Mouse (Mus musculus) layer of hippocampus, postnatal 10 days (tissue): ENCODE data around the gene Zc3h12c. TPM values are rescaled to one million over a fixed set of nuclear protein-coding genes. Genes with fewer than 3 reads are reported as not detected.

Experiments
- DNase-seq, 2 experiments: peaks; one replicate each; pipeline ENCODE4 v3.0.0; 2021; ENCODE audit warnings: low spot score in 2 of 2
- long read RNA-seq: library from polyadenylated mRNA; stranded (forward); transcript quantifications from one replicate; pipeline ENCODE4 v2.0.0, GENCODE M21; 2023
- total RNA-seq, 2 experiments: library from RNA; stranded (reverse); gene quantifications; 2 replicates each; pipeline ENCODE4 v1.2.3; 2021

Gene Zc3h12c
- total RNA-seq, result 10 to 100 TPM; 11.0 to 11.6 TPM
- long read RNA-seq, partial matches to known transcripts, result 0 of 1 reads
- long read RNA-seq, other reads (novel, unspliced or antisense), result 1 of 1 reads

GRCm38 (mm10) chr9:52167863-52168685 is at the start of gene Zc3h12c:
Gene Zc3h12c, minus strand, starts transcription at chr9:52168572.
- peak; percentile 67 to 77 for DNase-seq

- DNase-seq, result no peak
Measured at GRCm38 (mm10) chr9:52217636-52218035, 49.3 kb upstream of the Zc3h12c start.

- DNase-seq, result no peak
Measured at GRCm38 (mm10) chr9:52215291-52215690, 46.9 kb upstream of the Zc3h12c start.

- DNase-seq, result no peak
Measured at GRCm38 (mm10) chr9:52212416-52212815, 44.0 kb upstream of the Zc3h12c start.

- DNase-seq, result no peak
Measured at GRCm38 (mm10) chr9:52208510-52209030, 40.2 kb upstream of the Zc3h12c start.

GRCm38 (mm10) chr9:52203189-52203588 is 34.8 kb upstream of the Zc3h12c start:
- peak; percentile 19 to 42 for DNase-seq

- no peak for DNase-seq
Measured at GRCm38 (mm10) chr9:52200271-52200670, 31.9 kb upstream of the Zc3h12c start.

- no peak for DNase-seq
Measured at GRCm38 (mm10) chr9:52195853-52196252, 27.5 kb upstream of the Zc3h12c start.

- no peak for DNase-seq
Measured at GRCm38 (mm10) chr9:52193851-52194250, 25.5 kb upstream of the Zc3h12c start.

- DNase-seq, result no peak
Measured at GRCm38 (mm10) chr9:52190907-52191306, 22.5 kb upstream of the Zc3h12c start.

- DNase-seq, result no peak
Measured at GRCm38 (mm10) chr9:52188106-52188505, 19.7 kb upstream of the Zc3h12c start.

- DNase-seq, result no peak
Measured at GRCm38 (mm10) chr9:52186296-52186941, 18.0 kb upstream of the Zc3h12c start.

- DNase-seq, result no peak
Measured at GRCm38 (mm10) chr9:52181419-52181818, 13.0 kb upstream of the Zc3h12c start.

- no peak for DNase-seq
Measured at GRCm38 (mm10) chr9:52180851-52181250, 12.5 kb upstream of the Zc3h12c start.

GRCm38 (mm10) chr9:52175257-52175859 is 7.0 kb upstream of the Zc3h12c start:
- no peak for DNase-seq

- DNase-seq, result no peak
Measured at GRCm38 (mm10) chr9:52174671-52175111, 6.3 kb upstream of the Zc3h12c start.

GRCm38 (mm10) chr9:52173937-52174336 is 5.6 kb upstream of the Zc3h12c start:
- DNase-seq, result no peak

- DNase-seq, result no peak
Measured at GRCm38 (mm10) chr9:52172550-52172949, 4.2 kb upstream of the Zc3h12c start.

- DNase-seq, result no peak
Measured at GRCm38 (mm10) chr9:52170671-52171070, 2.3 kb upstream of the Zc3h12c start.

GRCm38 (mm10) chr9:52170131-52170530 is 1.8 kb upstream of the Zc3h12c start:
- no peak for DNase-seq

GRCm38 (mm10) chr9:52168686-52169270 is 406 bp upstream of the Zc3h12c start:
- peak; percentile 74 to 83 for DNase-seq
